Mouse (Mus musculus) heart, adult 8-10 months (tissue): ENCODE measurements around the gene Nfib. TPM values are rescaled to one million over a fixed set of nuclear protein-coding genes. Genes with fewer than 3 reads are reported as not detected.

Source experiments
- DNase-seq: peaks from one replicate; pipeline ENCODE4 v3.0.0; 2022; ENCODE audit warnings: low spot score
- total RNA-seq, 4 experiments: library from RNA; stranded (reverse); gene quantifications; 2 replicates each; pipeline ENCODE4 v1.2.4; 2022

Gene Nfib
- total RNA-seq, 4 experiments from 2014 or later: 115 to 138 (median 131) TPM

- DNase-seq: no peak
Measured at GRCm38 (mm10) chr4:82540466-82540990, 165.0 kb downstream of the Nfib start.

DNA sequence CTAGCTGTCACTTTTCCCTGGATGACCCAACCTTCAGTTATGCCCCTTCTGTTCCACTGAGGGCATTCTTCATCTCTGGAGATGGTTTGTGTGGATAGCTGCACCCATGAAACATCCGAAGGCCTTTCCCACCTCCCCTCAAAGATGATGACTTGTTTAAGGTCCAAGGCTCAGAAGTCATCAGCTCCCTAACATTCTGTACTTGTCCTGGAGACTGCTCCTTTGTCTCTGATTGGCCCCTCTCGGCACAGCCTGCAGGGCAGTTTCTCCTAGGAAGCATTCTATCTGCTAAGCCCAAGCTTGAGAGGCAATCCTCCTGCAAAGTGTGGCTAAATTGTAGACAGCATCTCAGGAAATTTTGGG, 165.5 kb downstream of the Nfib start:
- DNase-seq: no peak

- DNase-seq: no peak
Measured at GRCm38 (mm10) chr4:82539406-82540047, 166.0 kb downstream of the Nfib start.

- DNase-seq: no peak
Measured at GRCm38 (mm10) chr4:82538815-82539214, 166.7 kb downstream of the Nfib start.

DNA sequence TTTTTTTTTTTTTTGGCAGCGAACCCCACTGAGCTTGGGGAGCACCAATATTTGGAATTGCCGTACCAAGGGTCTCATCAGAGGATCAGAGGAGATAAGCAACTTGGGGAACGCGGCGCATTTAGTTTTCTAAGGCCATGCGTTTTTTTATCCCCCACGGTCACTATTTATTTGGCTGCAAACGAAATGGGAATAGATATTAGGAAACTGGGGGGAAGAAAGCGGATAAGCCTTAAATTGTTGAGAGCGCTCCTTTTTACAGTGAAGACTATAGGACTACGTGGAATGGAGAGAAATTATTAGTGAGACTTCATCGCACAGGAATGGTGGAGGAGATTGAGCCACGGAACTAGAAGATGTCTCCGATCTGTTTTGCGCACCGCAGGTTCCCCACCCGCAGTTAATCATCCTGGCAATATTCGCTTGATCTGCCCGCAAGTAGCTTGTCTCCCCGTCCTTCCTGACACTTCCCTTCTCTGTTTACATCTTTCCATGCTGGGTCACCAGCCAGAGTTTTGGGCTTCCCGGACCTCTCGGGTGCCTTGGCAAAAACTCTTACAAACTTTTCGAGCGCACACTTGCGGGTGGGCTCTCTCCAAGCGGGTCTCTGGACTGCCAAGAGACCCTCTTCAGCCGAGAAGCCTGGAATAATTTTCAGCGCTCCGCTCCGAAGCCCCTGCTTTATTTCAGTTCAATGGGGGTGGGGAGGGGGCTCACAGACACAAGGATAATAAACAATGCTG, 167.3 kb downstream of the Nfib start:
- peak; percentile 41 for DNase-seq

- peak; percentile 58 for DNase-seq
Measured at GRCm38 (mm10) chr4:82537279-82537967, 168.1 kb downstream of the Nfib start.

DNA sequence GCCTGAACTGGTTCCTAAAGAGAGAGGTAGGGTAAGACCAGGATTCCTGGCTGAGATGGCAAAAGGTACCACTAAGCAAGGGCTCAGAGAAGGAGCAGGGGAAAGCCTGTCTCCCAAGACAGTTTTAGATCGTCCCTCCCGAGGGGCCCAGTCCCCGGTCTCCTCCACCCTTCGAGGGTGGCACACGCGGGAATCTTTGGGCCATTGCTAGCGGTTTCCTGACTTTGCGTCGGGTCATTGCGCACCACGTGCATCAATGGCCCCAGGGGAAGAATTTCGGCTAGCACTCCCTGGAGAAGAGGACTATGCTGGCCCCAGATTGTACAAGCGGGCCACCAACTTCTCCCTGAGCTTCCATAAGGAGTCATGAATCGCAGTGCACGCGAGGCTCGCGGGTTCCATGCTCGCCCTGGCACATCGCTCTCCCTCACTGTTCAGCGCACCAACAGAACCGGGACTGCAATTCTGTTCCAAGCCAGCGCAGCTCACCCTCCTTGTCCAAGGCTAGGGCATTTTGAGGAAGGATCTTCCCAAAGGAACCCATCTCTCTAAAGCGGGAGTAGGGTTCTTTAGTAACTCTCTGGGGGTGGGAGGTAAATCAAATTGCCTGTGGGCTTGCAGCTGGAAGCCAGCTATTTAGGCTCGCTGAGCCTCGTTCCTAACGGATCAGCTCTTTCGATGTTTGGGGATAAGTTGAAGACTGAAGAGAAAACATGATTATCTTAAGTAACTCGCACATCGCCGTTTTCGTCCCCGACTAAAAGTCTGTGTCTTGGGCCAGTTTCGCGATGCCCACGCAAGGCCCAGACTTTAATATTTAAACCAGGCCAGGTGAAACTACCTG, 168.9 kb downstream of the Nfib start:
- no peak for DNase-seq

- no peak for DNase-seq
Measured at GRCm38 (mm10) chr4:82535606-82536434, 169.7 kb downstream of the Nfib start.

DNA sequence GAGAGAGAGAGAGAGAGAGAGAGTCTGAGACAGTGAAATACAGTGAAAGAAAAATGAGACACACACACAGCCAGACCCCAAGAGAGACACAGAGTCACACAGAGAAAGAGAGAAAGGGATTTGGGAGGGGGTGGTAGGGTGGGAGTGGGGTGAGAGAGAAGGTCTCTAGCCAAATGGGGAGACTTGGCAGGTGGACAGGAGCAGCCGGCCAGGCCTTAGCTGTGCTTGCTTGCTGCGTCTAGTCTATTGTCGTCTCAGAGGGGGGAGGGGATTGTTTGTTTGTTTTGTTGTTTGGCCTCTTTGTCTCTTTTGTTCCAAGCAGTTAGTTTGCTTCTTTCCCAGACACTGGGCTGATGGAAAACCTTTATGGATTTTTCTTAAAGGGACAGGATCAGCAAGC, 172.3 kb downstream of the Nfib start:
- DNase-seq: no peak

DNA sequence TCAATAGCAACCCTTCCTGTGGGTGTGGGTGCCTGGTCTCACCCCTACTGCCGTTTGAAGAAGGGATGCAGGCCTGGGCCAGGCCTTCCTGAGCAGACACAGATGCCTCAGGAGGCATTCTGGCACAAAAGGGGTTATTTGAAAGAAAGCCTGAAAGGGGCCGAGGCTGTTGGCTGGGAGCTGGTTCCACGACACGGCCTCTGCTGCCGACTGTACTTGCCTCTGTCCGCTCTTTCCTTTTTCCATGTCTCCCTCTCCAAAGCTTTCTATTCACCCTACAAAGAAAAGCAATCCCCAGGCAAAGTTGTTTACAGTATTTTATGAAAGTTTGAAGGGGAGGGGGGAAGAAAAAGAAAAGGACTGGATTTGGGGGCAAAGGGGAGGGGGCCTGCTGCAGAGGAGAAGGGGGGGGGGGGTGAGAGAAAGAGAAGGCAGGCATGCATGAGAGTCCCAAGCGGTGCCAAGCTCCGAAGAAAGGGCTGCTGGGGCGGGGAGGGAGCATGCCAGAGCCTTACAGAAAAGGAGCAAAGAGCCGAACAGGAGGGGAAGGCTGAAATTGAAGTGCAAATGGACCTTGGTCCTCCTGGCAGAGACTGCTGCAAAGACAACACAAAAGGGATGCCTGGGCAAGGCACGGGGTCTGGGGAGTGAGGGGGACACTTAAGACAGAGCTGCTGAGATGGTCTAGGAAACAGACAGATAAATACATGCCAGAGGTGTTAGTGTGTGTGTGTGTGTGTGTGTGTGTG, 172.9 kb downstream of the Nfib start:
- no peak for DNase-seq

DNA sequence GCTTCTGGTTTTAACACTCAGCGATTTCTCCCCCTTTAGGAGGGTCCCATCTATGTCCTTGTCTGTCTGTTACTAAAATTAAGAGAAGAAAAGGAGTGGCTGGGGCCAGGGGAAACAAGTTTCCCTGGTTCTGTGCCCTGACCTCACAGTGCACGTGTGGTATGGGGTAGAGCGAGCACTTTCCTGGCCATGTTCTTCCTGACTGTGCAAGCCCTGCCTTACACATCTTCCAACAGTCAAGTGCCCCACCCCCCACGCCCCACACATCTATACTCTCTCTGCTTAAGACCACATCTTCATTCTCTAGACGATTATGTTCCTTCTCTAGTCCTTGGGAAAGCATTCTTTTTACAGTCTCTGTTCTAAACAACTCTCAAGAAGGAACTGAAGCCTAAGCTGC, 173.6 kb downstream of the Nfib start:
- no peak for DNase-seq

- DNase-seq: peak; percentile 83
Measured at GRCm38 (mm10) chr4:82530875-82531353, 174.6 kb downstream of the Nfib start.

GRCm38 (mm10) chr4:82528978-82529377, 176.6 kb downstream of the Nfib start:
- DNase-seq: no peak

- DNase-seq: no peak
Measured at GRCm38 (mm10) chr4:82519935-82520334, 185.6 kb downstream of the Nfib start.

- DNase-seq: no peak
Measured at GRCm38 (mm10) chr4:82518132-82518531, 187.4 kb downstream of the Nfib start.

GRCm38 (mm10) chr4:82517311-82517710, 188.2 kb downstream of the Nfib start:
- DNase-seq: no peak

DNA sequence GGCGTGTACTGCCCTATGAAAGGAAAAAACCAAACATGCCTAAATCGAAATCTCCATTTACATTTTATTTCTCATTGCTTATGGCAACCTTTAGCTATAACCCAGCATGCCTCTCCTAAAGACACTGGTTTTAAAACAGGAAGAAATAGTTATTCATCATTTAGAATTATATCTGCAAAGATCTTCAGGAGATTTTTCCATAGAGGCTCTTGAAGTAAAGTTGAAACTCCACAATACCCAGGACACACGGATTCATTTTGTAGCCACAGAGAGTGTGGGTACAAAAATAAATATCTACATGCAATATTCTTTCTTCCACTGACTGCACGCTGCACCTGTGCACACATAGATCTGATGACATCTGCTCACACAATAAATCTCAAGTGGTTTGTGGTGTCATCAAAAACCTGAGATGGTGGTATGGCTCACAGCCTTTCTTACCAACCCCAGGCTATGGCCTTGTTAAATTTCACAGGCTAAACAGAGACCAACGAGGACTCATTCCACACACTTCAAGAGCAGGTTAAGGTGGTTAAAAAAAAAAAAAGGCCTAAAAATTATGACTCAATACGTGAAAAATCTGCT, 189.2 kb downstream of the Nfib start:
- no peak for DNase-seq

DNA sequence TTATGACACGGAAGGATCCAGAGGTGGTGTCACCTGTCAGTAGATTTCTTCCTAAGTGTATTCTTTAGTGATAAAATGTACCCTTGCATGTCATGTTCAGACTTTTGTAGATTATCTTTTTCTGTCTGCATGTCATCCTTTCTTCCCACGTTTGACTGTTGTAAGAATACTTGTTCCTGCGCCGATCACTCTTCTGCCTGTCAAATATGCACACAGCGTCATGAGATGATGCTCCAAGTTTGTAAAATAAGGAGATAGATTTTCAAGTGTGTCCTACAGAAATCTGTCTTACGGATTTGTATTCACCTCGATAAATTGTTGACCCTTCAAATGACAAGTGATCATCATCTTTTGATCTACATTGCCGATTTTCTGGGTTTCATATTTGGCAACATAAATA, 190.6 kb downstream of the Nfib start:
- DNase-seq: no peak

DNA sequence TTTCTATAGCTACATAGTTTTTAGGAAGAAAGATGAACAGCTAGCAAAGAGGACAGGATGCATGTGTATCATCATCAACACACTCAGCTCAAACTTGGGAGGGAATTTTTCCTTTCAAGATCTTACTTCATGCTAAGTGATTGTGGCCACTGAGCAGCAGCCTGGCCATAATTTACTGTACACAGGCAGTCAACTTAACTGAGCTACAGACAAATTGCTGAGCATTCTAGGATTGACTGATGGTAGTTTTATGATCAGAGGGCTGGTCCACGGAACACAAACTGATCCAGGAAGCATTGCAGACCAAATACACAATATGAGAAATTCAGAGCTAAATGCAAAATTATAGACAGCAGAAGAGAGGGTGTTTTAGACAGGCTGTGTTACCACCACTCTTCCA, 191.2 kb downstream of the Nfib start:
- DNase-seq: no peak

DNA sequence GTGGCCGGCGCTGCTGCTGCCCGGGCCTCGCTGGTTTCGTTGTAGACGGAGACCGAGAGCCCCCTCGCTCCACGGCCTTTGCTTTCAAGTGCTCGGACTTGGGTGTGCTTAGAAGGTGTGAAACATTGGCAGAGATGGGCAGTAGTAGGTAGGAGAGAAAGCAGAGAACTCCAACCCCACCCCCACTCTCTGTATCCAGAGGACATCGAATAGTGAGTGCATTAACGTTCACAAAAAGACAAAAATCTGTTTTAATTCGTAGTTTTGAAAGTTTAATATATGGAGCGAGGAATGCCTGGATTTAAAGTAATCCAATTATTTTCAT, 192.2 kb downstream of the Nfib start:
- DNase-seq: no peak
